Mouse (Mus musculus) T-helper 2 cell (primary cell): ENCODE results near the gene Bid.
"Not testable (repeated sequence)": the region's sequence is repeated elsewhere in the genome, so short reads cannot be mapped to it uniquely, and the experiment has no call there.

Source experiments
- in situ Hi-C: fragments of 300-600 bp; cut with MboI, MseI; formaldehyde crosslinking; loops from one replicate; pipeline ENCODE4 v1.15.1; 2025; ENCODE audit warnings: high pct_unique_total_duplicates

The Bid gene

DNA sequence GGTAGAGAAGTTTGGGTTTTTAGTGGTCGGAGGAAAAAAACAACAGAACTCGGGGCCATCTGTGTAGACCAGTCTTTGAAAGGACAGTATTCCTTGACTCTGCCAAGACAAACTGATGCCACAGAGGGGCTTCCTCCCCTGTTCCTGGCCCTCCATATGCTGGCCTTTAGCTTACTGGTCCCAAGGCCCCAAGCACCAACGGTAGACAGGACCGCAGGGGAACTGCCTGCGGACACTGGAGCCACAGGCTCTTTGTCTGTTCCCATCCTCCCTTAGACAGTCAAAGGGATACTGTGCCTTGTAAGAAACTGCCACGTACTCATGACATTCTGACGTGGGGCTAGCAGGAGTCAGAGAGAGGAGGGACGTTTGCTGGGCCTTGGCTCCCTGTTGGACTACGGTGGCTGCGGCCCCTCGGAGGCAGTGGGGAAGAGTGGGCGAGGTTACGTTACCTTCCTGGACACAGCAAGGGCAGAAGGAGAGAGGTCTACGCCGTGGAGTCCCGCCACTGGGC, 20.5 kb upstream of the Bid start:
- in situ Hi-C loops = no loop called here

DNA sequence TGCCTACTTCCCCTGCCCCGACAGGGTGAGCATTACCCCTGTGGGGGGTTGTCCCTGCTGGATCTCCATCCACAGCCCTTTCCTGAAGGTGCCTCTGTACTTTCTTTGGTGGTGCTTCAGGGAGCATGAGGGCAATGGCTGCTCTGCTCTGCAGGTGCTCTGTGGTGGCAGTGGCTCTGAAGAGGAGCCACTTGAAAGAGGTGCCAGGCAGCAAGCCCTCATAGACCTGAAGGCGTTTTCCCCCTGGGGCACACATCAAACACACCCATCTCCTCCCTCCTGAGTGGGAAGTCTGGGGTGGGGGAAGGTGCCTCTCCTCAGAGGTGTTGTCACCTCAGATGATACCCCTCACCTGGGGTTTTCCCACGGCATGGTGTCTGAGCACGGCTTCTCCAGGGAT, 17.5 kb upstream of the Bid start:
- in situ Hi-C loops = no loop called here

DNA sequence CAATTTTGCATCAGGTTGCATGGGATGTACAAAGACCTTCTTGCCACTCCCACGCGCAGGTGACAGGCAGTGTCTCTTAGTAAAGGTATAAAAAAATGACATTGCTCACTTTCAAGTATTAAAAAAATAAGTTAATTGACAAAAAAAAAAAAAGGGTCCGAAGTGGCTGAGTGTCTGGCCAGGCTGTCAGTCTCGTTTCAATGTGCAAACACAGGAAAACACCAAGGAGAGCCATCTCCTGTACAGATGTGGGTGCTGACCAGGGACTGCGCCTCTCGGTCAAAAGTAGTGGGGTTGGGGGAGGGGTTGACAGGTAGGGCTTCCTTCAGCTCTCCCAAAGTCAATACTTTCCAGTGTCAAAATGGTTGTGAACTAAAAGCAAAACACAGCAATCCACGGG, 17.0 kb upstream of the Bid start:
- in situ Hi-C loops = no loop called here

DNA sequence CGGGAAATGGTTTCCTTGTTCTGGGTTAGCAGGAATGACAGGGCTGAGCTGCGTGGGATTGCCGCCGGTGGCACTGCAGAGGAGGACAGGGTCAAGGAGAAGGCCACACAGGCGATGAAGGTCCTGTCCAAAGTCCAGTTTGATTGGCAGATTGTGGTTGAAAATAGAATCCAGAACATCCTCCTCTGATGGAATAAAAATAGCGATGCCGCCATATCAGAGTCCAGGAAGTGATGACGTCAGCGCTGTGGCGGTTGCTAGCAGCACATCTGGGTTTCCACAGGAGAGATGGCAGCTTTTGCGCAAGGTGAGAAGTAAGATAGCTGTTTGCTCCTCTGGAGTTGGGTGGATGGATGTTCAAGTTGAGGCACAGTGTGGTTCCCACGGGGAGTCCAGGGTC, 15.9 kb upstream of the Bid start:
- in situ Hi-C loops = no loop called here

DNA sequence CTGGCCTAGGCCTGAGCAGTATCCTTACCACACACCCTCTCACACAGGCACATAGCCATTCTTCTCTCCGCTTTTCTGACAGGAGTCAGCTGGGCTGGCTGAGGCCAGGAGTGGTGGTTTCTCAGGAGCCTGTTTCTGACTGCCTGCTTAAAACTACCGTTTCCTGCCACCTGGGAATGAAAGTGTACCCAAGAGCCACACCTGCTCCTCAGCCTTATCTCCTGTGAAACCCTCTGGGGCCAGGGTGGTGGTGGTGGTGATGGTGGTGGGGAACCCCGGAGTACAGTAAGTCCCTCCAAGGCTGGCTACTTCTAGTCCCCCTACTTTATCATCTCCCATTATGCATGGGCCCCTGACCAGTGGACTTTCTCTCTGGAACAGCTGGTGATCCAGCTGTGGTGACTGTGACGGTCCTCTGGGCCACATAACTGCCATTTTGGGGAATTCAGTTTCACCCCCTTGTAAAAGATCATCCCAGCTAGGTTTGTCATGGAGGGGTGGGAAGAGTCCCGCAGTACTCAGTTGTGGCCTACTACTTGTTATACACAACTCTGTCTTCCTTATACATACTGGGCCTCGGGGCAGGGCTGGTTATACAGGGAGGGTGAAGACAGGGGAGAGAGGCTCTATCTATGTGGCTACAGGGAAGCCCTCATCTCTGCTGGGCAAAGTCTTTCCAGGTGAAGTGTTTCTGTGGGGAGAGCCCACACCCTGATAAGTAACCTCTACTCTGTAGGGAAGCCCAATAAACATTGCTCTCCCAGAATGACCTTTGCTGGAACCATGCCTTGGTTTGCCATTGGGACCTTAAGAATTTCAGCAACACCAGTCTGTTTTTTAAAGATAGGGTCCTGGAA, 14.0 kb upstream of the Bid start:
- in situ Hi-C loops = no loop called here

DNA sequence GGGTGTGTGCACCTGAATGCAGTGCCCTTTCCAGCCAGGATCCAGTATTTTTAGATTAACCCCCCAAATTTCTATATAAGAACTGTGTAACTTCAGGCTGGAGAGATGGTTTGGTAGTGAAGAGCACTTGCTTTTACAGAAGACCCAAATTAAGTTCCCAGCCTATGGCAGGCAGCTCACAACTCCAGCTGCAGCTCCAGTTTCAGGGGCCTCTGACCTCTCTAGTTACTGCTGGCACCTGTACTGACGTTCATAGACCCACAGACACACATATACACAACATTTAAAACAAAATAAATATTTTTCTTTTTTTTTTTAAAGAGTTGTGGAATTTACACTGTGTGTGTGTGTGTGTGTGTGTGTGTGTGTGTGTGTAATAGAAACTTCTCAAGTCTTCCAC, 12.8 kb upstream of the Bid start:
- in situ Hi-C loops = no loop called here

DNA sequence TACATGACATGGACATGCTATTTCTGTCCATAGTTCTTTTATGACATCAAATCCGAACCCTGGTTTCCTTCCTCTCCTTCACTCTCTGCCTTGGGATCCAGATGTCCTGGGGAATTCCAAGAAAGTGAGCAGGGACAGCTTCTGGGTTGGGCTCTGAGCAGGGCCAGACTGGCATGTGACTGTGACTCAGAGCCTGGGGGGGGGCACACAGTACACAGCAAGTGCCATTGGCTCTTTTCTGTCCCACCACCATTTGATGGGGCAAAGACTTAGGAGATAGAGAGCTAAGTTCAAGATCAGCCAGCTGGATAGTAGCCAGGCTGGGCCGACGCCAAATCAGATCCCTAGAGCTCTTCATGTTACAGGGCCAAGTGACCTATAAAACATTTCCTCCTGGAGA, 11.1 kb upstream of the Bid start:
- in situ Hi-C loops = no loop called here

DNA sequence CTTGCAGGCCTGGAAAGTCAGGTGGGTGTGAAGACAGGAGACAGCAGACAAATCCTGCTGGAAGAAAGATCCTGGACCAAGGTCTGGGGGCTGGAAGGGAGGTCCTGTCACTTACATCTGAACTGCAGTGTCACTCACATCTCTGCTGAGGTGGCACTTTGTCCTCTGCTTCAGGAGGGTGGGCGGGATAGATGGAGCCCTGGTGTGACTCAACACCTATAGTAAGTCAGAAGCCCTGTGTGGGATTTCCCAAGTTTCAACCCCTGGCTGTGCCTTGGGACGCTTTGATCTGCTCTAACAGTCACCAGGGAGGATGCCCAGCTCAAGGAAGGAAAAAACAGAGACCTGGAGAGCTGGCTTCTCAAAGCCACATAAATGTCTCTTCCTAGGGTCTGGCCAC, 10.2 kb upstream of the Bid start:
- in situ Hi-C loops = no loop called here

DNA sequence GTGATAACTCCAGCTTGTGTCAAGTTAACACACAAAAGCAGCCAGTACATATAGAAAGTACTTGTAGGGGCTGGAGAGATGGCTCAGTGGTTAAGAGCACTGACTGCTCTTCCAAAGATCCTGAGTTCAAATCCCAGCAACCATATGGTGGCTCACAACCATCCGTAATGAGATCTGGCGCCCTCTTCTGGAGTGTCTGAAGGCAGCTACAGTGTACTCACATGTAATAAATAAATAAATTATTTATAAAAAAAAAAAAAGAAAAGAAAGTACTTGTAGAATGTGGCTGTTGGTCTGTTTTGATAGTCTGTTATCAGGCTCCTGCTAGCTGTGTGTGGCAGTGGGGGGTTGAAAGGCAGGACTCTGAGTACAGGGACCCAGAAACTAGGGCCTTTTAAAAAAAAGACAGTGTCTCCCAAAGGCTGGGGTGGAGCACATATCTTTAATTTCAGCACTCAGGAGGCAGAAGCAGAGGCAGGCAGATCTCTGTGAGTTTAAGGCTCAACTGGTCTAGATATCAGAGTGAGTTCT, 8.2 kb upstream of the Bid start:
- in situ Hi-C loops = not testable (repeated sequence)

DNA sequence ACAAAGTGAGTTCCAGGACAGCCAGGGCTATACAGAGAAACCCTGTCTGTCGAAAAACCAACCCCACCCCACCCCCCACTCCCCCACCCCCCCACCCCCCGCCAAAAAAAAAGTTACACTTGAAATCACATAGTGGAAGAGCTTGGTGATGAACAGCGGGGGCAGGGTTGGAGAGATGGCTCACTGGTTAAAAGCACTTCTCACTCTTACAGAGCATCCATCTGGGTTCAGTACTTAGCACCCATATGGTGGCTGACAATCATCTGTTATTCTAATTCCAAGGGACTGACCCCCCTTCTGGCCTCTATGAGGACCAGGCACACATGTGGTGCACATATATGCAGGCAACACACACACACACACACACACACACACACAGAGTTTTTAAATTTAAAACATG, 1.3 kb upstream of the Bid start:
- in situ Hi-C loops = loop anchor here (10.0 kb wide), 1 partner anchor 1073 kb away; the partner anchor contains the start of gene Erc1

DNA sequence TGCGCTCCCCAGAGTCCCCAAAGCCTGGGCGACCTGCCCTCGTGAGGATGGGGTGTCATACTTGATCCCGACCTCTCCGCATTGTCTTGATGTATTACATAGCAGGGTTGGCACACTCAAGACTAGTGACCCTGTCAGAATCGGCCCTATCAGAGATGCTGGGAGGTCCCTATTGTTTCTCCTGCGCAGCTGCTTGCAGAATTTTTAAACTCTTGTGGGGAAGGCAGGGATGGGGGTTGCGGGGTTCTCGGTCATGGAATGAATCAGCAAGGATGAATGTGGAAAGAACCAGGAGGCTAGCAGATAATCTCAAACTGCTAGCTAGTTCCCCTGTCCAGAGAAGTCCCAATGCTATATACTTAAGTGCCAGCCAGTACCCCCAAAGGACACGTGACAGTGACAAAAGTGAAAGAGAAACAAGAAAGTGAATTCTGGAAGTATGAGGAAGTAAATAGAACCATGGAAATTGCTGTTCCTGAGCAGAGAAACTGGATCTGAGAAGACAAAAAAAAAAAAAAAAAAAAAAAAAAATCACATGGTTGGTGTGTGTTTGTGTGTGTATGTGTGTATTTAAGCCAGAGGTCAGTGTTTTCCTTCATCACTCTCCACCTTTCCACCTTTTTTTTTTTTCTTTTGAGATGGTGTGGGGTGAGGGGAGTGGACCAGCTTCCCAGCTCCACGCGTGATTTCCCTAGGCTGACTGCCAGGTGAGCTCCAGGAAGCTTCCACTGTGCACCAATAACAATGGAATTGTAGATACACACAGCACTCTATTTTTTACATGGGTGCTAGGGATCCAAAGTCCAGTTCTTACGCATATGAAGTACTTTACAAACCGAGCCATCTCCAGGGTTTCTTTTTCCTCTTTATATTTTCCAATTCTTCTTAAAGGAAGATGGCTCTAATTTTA, 574 bp upstream of the Bid start:
- in situ Hi-C loops = loop anchor here (10.0 kb wide), 1 partner anchor 1072 kb away; the partner anchor contains the start of gene Erc1

DNA sequence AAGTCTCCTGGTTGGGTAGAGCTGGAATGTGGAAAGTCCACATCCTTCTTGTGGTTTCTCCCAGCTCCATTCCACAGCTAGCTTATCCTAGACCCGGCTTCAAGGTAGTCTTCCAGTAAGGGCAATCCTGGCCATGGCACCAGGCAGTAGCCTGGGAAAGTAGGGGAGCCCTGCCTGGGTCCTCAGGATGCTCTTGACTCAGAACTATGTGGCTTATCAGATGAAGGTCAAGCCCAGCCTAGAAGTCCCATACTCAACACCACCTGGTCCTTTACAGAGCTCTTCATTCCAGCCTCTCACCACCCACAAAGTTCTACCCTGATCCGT, 1.0 kb downstream of the Bid start:
- in situ Hi-C loops = loop anchor here (10.0 kb wide), 1 partner anchor 1071 kb away; the partner anchor contains the start of gene Erc1

DNA sequence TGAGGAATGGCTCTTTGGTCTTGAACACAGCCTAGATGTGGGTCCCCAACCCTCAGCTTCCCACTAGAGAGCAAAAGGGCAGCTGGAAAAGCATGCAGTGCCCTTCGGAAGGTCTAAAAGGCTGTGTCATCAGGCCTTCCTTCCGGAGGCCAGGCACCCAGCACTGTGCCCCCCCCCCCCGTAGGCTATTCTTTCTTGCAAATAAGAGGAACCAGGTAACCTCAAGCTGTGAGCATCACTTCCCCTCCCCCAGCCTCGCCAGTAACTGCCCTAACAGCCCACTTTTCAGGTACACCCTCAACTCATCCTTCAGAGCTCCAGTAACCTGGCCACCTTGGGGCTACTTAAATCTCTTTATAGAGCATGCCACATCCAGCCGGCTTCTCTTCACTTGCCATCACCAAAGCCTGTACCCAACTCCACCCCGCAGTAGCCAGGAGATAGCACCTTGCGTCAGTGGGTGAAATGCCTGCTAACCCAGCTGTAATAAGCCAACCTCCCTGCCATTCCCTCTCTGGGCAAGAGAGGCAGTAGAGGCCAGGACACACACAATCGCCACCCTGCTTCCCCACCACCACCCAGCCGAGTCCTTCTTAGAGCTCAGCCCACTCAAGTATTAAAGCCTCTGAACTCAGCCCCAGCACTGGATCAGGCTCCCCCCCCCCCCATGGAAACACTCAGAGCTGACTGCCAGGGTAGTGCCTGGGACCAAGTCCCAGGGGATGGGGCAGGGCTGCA, 1.6 kb downstream of the Bid start:
- in situ Hi-C loops = loop anchor here (10.0 kb wide), 1 partner anchor 1070 kb away; the partner anchor contains the start of gene Erc1

DNA sequence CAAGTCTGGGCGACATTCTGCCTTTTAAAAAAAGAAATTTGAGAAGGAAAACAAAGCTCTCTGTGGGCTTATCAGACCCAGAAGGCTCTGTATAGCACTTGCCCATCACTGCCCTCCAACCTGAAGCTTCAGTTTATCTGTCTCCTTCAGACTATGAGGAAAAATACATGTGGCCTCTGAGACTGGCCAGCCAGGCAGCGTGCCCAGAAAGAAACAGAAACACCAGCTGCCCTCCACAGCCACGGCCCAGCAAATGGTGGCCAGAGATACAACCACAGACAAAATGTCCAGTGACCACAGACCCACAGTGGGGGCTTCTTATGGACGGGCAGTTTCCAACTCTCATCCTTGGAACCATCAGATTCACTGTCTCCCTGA, 2.1 kb downstream of the Bid start:
- in situ Hi-C loops = loop anchor here (10.0 kb wide), 1 partner anchor 1070 kb away; the partner anchor contains the start of gene Erc1

DNA sequence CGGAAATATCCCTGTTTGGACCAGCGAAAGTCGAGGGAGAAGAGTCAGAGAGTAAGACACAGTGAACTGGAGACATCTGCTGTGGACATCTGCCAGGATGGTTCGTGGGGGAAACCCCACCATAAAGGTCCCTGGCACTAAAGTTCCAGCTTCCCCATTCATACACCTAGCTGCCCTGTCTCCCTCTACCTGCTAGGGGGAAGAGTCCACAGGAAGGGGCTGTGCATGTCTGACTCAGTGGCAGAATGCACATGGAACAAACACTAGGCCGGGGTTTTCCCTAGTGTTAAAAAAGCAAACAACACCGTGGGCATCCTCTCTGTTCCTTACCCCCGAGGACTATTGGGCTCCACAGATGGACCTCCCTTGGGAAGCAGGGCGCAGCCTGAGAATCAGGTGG, 2.9 kb downstream of the Bid start:
- in situ Hi-C loops = loop anchor here (10.0 kb wide), 1 partner anchor 1069 kb away; the partner anchor contains the start of gene Erc1

DNA sequence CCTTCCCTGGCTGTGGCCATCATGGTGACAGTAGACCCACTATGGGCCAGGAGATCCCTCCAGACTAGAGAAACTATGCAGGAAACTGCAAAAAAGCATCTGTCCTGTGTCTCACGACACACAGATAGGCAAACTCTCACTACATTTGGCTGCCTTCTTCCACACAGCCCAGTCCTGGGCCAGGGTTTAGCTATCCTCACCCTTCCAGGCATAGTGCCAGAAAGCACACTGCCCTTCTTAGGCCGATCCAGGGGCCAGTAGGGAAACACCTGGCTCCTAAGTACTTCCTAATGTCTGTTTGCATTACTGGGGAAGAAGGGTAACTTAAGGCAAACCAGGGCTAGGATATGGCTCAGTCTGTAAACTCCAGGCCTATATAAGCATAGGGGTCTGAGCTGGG, 3.7 kb downstream of the Bid start:
- in situ Hi-C loops = loop anchor here (10.0 kb wide), 1 partner anchor 1068 kb away; the partner anchor contains the start of gene Erc1

DNA sequence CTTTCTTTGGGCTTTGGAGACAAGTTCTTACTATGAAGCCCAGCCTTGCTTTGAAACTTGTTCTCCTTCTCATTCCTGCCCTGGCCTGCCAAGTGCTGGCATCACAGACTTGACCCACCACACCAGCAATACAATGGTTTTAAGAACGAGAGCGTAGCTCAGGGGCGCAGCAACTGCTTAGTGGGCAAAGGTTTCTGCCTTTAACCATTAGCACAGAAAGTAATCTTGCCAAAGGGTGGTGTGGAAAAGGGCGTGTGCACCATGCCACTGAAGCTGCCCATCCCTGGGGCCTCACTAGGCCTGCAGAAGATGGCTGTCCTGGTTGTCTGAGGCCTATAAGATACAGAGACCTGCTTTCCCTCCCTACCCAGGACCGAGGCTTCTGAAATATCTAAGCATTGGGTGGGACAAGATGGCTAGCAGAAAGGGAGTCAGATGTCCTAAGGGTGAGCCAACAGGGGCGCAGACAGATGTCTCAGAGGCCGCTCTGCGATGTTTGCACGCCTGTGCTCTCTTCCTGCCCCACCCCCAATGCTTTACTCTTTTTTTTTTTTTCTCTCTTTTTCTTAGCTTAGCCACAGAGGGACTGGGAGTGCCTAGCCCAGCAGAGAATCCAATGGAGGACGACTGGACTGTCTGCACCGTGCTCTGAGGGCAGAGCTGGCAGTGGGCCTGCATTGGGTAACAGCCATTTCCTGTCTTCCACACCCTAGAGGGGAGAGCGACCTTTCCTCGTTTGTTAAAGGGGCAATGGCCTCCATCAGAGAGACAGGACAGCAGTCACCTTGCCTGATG, 5.2 kb downstream of the Bid start:
- in situ Hi-C loops = loop anchor here (10.0 kb wide), 1 partner anchor 1067 kb away; the partner anchor contains the start of gene Erc1

DNA sequence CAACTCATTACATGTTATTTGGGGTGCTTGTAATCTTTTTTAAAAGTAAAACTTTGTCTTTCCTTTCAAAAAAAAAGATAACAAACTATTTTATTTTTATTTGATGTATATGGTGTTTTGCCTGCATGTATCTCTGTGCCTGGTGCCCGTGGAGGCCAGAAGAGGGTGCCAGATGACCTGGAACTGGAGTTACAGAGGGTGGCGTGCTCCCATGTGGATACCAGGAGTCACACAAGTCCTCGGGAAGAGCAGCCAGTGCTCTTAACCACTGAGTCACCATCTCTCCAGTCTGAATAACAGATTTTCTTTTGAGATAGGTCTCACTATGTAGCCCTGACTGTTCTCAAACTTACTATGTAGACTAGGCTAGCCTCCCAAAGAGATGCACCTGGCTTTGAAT, 7.2 kb downstream of the Bid start:
- in situ Hi-C loops = no loop called here

DNA sequence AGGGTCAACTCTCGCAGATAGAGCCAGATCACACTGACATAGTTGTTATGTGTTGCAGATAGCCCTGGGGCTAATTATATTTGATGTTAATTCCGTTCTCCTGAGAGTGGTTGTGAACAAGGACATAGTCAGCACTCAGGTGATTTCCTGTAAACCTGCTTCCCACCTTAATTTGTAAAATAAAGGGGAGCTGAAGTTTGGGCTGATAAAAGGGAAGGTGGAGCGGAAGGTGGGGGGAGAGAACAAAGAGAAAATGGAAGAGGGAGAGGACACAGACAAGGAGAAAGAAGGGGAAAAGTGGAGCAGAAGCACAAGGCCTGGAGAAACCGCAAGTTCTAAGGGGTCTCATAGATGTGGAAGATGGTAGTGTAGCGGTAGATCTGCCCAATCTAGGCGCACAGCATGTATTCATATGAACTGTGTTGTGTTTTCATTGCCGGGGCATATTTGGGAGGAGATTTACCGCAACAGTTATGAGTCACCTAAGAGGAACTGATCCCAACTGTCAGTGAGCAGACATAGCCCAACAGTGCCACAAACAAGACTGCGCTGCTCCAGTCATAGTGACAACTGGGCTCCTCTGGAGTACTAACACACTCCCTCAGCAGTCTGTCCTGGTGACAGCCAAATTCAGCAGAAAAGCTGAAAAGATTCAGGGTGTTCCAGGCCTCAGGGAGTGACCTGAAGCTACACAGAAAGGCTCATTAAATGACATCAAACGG, 8.6 kb downstream of the Bid start:
- in situ Hi-C loops = not testable (repeated sequence)

DNA sequence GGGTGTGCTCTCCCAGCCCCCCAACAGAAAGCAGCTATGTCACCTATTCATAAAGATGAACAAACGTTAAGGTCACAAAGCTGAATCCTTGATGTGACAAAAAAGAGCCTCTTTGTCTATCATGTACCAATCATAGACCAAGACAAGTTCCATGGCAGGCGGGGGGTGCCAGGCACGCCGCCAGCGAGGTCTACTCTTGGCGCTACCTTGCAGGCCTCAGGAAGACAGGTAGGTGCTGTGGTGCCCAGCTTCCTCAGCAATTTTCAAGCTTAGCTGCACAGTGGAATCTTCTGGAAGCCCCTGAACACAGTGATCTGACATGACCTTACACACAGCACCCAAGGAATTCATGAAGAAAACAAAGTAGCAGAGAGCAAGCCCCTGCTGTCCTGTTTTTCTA, 10.1 kb downstream of the Bid start:
- in situ Hi-C loops = no loop called here
